Mouse (Mus musculus): Measurements from ENCODE around the gene Zbtb20. TPM values are rescaled to one million over a fixed set of nuclear protein-coding genes. Genes with fewer than 3 reads are reported as not detected.

The Zbtb20 gene
- polyA plus RNA-seq, 2 experiments, result 0.40 to 2.2 TPM

GRCm38 (mm10) chr16:43355776-43356645 is 480.3 kb downstream of the Zbtb20 start:
- no peak overlapping the region for H3K27ac ChIP-seq
- H3K4me1 ChIP-seq (replicated peaks; ENCODE audit: control insufficient read depth in 2 of 2, insufficient read depth in 2 of 2, low read length in 1 of 2), result no peaks in the 10 kb centered on the region
- no peak overlapping the region for H3K9ac ChIP-seq (replicated peaks)
- 68% methylated on average over 9 of the region's 9 CpGs for WGBS (ENCODE audit: insufficient replicate concordance)
- H3K9me3 ChIP-seq (ENCODE audit: control insufficient read depth, low read length), result no peaks in the 10 kb centered on the region
- no peaks in the 10 kb centered on the region for H3K36me3 ChIP-seq (replicated peaks; ENCODE audit: control insufficient read depth, insufficient read depth, low read depth)
- TF ChIP-seq CTCF (IDR thresholded peaks at IDR 0.05; ENCODE audit: low read depth) (no peak), EP300 (IDR thresholded peaks at IDR 0.05; ENCODE audit: low read depth) (no peak)
- no peaks in the 10 kb centered on the region for H3K27me3 ChIP-seq (ENCODE audit: control insufficient read depth, insufficient read depth, low read length)
- H3K4me2 ChIP-seq (ENCODE audit: low read depth), result no peak overlapping the region
- DNase-seq (ENCODE audit: low read depth in 3 of 3, low spot score in 3 of 3) (no peak), ATAC-seq (ENCODE audit: insufficient read depth) (no peak)
- H3K4me3 ChIP-seq (ENCODE audit: insufficient read depth in 1 of 2, low read depth in 2 of 2, low read length in 2 of 2), result no peak overlapping the region

GRCm38 (mm10) chr16:43359546-43359945 is 483.9 kb downstream of the Zbtb20 start:
- H3K27ac ChIP-seq, result no peak overlapping the region
- no peaks in the 10 kb centered on the region for H3K9me3 ChIP-seq (ENCODE audit: control insufficient read depth, low read length)
- ATAC-seq (ENCODE audit: insufficient read depth), result no peak
- no peak for DNase-seq (ENCODE audit: low read depth in 3 of 3, low spot score in 3 of 3)
- H3K9ac ChIP-seq (replicated peaks), result no peak overlapping the region
- H3K4me3 ChIP-seq (ENCODE audit: insufficient read depth in 1 of 2, low read depth in 2 of 2, low read length in 2 of 2), result no peak overlapping the region
- H3K27me3 ChIP-seq (ENCODE audit: control insufficient read depth, insufficient read depth, low read length), result no peaks in the 10 kb centered on the region
- WGBS (ENCODE audit: insufficient replicate concordance), result 53% methylated on average over 3 of the region's 3 CpGs
- TF ChIP-seq CTCF (IDR thresholded peaks at IDR 0.05; ENCODE audit: low read depth), result no peak
- no peak for TF ChIP-seq EP300 (IDR thresholded peaks at IDR 0.05; ENCODE audit: low read depth)
- H3K4me1 ChIP-seq (replicated peaks; ENCODE audit: control insufficient read depth in 2 of 2, insufficient read depth in 2 of 2, low read length in 1 of 2), result peaks cover 0 to 3% of the 10 kb centered on the region in 2 experiments; a peak in 1 of 4 replicates
- no peaks in the 10 kb centered on the region for H3K36me3 ChIP-seq (replicated peaks; ENCODE audit: control insufficient read depth, insufficient read depth, low read depth)
- no peak overlapping the region for H3K4me2 ChIP-seq (ENCODE audit: low read depth)

GRCm38 (mm10) chr16:43360112-43360511 is 484.4 kb downstream of the Zbtb20 start:
- Histone ChIP-seq H3K27ac (no peak overlapping the region), H3K4me2 (ENCODE audit: low read depth) (no peak overlapping the region), H3K9ac (replicated peaks) (no peak overlapping the region), H3K27me3 (ENCODE audit: control insufficient read depth, insufficient read depth, low read length) (no peaks in the 10 kb centered on the region), H3K4me1 (replicated peaks; ENCODE audit: control insufficient read depth in 2 of 2, insufficient read depth in 2 of 2, low read length in 1 of 2) (peaks cover 0 to 3% of the 10 kb centered on the region in 2 experiments; a peak in 1 of 4 replicates), H3K36me3 (replicated peaks; ENCODE audit: control insufficient read depth, insufficient read depth, low read depth) (no peaks in the 10 kb centered on the region), H3K4me3 (ENCODE audit: insufficient read depth in 1 of 2, low read depth in 2 of 2, low read length in 2 of 2) (no peak overlapping the region), H3K9me3 (ENCODE audit: control insufficient read depth, low read length) (no peaks in the 10 kb centered on the region)
- 73% methylated on average over 2 of the region's 2 CpGs for WGBS (ENCODE audit: insufficient replicate concordance)
- ATAC-seq (ENCODE audit: insufficient read depth), result no peak
- DNase-seq (ENCODE audit: low read depth in 3 of 3, low spot score in 3 of 3), result no peak
- TF ChIP-seq EP300 (IDR thresholded peaks at IDR 0.05; ENCODE audit: low read depth), result no peak
- no peak for TF ChIP-seq CTCF (IDR thresholded peaks at IDR 0.05; ENCODE audit: low read depth)

GRCm38 (mm10) chr16:43360838-43361480 is 485.3 kb downstream of the Zbtb20 start:
- TF ChIP-seq CTCF (IDR thresholded peaks at IDR 0.05; ENCODE audit: low read depth) (no peak), EP300 (IDR thresholded peaks at IDR 0.05; ENCODE audit: low read depth) (no peak)
- H3K9me3 ChIP-seq (ENCODE audit: control insufficient read depth, low read length), result no peaks in the 10 kb centered on the region
- no peak overlapping the region for H3K4me2 ChIP-seq (ENCODE audit: low read depth)
- WGBS (ENCODE audit: insufficient replicate concordance), result 60% methylated on average over 7 of the region's 7 CpGs
- no peaks in the 10 kb centered on the region for H3K36me3 ChIP-seq (replicated peaks; ENCODE audit: control insufficient read depth, insufficient read depth, low read depth)
- H3K27ac ChIP-seq, result no peak overlapping the region
- peaks cover 0 to 3% of the 10 kb centered on the region in 2 experiments; a peak in 1 of 4 replicates for H3K4me1 ChIP-seq (replicated peaks; ENCODE audit: control insufficient read depth in 2 of 2, insufficient read depth in 2 of 2, low read length in 1 of 2)
- DNase-seq (ENCODE audit: low read depth in 3 of 3, low spot score in 3 of 3), result no peak
- no peak overlapping the region for H3K4me3 ChIP-seq (ENCODE audit: insufficient read depth in 1 of 2, low read depth in 2 of 2, low read length in 2 of 2)
- no peak overlapping the region for H3K9ac ChIP-seq (replicated peaks)
- no peaks in the 10 kb centered on the region for H3K27me3 ChIP-seq (ENCODE audit: control insufficient read depth, insufficient read depth, low read length)
- no peak for ATAC-seq (ENCODE audit: insufficient read depth)

Data from liver, embryonic 14.5 days (tissue).